Mouse (Mus musculus): ENCODE measurements around the gene Bcar1.

DNA sequence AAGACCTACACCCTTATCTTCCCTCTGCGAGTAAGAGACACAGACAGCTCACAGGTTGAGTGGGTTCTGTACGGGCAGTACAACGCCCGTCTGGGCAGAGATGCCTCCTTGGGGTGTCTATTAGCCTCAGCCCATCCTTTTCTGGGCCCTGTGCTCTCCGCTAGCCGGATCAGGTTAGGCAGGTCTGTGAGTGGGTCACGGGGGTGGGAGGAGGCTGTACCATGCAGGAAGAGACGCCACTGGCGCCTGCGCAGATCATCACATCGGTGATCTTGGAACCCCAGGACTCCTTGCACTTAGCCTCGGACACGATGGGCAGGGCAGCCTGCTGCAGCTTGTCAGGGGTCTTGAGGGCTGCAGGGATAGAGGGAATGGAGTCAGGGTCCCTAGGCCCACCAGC is 56.7 kb downstream of the Bcar1 start:
- TF ChIP-seq CTCF (IDR thresholded peaks at IDR 0.05; ENCODE audit: low read depth) (no peak), EP300 (optimal IDR thresholded peaks at IDR 0.05) (no peak)

Data from stomach, postnatal 0 days (tissue).